Mouse (Mus musculus) spleen, postnatal 36 days (tissue): Measurements from ENCODE around the gene Adgre5.

ENCODE experiments used
- DNase-seq, 2 experiments: peaks; one replicate each; pipeline ENCODE4 v3.0.0; 2022; ENCODE audit warnings: low spot score in 2 of 2, mixed read lengths in 1 of 2

Adgre5 gene

DNA sequence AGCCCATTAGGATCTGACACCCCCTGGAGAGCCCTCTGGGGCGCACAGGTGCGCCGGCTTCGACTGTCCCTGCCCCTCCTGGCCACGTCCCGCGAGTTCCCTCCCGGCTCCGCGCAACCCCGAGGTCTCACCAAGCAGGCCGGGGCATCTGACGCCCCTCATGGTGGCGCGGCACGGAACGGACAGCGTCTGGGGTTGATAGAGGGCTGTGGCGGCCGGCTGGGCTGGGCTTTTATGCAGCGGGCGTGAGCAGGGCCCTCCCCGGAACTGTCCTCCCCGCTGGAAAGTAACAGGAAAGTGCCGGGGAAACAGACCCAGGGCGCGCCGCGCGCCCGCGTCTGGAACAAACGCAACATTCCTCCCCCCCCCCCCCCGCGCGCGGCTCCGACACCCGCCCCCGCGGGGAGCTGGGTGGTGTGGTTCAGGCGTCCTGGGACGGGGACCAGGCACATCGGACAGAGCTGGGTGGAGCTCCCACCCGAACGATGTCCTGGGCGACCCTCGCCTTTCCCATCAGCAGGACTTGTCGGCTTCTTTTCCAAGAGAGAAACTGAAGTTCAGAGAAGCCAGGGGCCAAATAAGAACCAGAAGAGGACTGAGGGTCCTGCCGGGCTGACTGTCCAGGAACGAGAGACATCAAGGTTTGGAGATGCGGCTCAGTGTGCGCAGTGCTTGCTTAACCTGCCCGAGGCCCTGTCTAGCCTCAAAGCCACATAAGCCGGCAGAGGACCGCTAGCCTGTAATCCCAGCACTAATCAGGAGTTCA, at the start of gene Adgre5:
Gene Adgre5, minus strand, starts transcription at position 351 of the 766 bp plus-strand sequence.
- peak; percentile 77 to 78 for DNase-seq

DNA sequence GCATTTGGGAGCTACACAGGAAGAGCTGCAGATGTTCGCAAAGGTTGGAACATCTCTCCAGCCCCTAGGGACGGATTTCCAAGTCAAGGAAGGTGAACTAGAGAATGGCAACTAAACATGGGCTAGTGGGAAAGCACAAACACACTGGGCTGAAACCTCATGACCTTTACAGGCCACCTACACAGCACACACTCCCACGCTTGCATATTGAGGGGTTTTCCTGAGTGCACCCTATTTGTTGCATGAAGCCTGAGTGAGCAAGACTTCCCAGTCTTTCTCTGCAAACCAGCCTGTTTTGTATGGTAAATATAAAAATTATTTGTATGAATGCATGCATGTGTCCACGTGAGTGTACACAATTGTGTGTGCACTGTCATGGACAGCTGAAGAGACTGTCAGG, 48.7 kb upstream of the Adgre5 start:
- no peak for DNase-seq

DNA sequence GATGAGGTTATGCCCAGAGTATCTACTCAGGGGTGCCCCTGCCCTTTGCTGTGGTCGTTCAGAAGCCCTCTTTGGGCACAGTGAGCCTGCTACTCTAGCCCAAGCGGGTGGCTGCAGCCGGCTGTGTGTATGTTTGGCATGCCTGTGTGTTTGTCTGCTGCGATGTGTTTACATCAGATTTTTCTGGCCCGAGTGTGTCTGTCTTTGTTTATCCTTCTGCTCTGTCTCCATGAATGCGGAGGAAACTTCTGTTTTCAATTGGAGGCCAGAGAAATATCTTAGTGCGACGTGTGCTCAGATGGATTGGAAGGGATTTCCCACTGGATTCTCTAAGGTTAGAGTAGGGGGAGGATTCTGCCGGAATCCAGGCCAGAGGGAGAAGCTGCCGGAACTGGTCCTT, 43.9 kb upstream of the Adgre5 start:
- DNase-seq, result no peak

DNA sequence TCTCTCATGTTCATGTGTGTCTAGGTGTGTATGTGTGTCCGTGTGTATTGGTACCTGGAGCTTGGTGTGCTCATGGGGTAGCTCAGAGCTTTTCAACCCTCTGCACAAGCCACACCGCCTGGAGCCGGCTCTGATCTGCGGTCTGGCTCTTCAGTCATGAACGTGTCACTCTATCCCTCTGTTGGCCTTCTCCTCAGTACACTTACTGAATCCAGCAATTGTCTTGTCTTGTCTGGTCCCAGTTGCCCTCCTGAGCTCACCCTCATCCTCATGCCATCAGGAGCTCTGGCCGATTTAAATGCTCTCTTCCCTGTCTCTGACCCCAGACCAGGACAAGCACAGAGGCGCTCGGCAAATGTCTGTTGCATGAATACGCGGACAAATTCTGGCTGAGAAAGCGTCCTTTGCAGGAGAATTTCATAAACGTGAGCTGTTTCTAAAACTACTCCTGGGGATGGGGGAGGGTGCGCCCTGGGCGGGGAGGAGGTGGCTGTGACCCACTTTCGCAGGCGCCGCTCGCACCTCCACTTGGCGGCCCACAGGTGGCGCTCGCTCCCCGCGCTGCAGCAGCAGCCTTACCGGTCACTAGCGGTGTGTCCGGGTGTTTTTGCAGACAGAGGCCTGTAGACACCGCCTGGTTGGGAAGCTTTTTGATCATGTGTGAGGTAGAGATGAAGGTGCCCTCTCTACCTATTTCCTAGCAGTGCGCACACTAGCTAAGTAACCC, 41.9 kb upstream of the Adgre5 start:
- peak; percentile 59 to 61 for DNase-seq

DNA sequence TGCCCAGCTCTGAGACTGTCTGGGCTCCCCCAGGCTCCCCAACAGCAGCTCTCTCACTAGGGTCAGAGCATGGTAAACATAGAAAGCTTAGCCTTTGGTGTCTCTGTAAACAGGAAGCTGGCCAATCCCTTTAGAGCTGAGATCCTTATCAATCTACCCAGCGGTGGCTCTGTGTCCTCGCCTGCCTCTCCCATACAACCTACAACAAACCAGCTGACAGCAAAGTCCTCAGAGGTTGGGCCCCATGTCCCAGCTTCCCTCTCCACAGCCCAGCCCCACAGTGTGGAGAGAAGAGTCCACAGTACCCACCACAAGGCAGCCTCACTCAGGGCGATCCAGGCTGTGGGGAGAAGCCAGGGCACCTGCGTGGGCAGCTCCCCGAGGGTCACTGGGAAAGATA, 38.5 kb upstream of the Adgre5 start:
- no peak for DNase-seq

GRCm38 (mm10) chr8:83778051-83778450, 36.9 kb upstream of the Adgre5 start:
- DNase-seq, result no peak

GRCm38 (mm10) chr8:83776632-83777031, 35.5 kb upstream of the Adgre5 start:
- no peak for DNase-seq

DNA sequence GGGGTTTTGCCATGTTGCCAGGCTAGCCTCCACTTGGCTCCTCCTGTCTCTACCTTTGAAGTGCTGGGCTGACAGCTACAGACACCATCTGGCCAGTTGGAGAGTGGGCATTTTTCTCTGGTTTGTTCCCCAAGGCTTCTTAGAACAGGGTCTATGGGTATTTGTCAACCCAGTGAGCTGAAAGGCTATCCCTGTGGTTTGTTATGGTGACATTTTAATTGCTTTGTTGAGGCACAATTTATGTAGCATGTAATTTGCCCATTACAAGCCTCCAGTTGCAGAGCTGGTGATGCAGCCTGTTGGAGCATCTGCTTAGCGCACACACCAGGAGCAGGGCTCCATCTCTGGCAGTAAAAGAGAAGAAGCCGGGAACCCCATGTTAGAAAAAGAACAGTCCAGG, 33.1 kb upstream of the Adgre5 start:
- no peak for DNase-seq

GRCm38 (mm10) chr8:83773452-83773846, 32.3 kb upstream of the Adgre5 start:
- DNase-seq, result no peak

DNA sequence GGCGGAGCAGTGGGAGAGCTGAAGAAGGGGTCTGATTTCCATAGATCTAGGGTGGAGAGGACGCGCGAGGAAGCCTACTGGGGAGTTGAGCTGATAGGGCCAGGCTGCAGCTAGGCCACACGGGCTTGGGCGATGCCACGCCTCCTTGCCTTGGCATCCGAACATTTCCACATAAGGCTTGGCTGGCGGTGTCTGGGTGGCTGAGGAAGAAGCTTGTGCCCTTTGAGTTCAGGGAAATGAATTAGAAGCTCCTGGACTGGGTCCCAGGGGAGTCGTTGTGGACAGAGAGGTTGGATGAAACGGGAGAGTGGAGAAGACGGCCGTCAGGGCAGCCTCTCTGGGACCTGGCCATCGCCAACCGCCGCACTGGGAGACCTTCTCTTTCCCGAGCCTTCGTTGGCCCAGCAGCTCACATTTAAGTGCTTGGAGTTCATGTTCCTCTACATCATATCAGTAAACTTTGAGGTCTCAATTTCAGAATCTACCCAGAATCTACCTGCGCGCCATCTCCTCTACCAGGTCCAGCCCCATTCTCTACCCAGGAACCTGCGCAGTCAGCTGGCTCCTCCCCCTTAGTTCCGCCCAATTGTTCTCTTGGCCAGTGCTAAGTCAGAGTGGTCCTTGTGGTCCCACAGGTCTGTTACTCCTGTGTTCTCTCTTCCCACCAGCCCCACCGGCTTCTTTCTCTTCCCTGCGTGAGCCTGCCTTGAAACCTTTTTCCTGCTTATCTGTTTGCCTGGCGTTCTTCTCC, 31.8 kb upstream of the Adgre5 start:
- peak; percentile 55 to 65 for DNase-seq

- no peak for DNase-seq
Observed at GRCm38 (mm10) chr8:83771791-83772190, 30.7 kb upstream of the Adgre5 start.

- DNase-seq, result no peak
Observed at GRCm38 (mm10) chr8:83770669-83771068, 29.5 kb upstream of the Adgre5 start.

GRCm38 (mm10) chr8:83769720-83770119, 28.6 kb upstream of the Adgre5 start:
- no peak for DNase-seq

DNA sequence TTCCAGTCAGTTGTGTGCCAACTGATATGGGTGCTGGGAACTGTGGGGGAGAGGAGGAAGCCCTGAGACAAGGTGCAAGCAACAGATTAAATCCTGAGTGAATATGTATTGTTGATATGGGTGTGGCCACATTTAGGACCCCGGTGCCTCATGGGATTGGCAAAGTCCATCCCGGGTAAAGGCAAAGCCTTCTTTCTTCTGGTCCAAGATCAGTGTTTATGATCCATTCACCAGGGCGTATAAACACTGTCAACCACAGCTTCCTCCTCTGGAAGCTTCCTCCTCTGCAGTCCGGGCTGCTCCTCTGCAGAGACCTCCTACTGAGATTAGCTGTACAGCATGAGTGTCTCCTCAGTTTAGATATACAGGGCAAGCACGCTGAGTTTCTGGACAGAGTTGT, 27.4 kb upstream of the Adgre5 start:
- peak; percentile 28 to 35 for DNase-seq

- no peak for DNase-seq
Observed at GRCm38 (mm10) chr8:83767442-83767841, 26.3 kb upstream of the Adgre5 start.

GRCm38 (mm10) chr8:83765663-83766062, 24.5 kb upstream of the Adgre5 start:
- DNase-seq, result no peak

DNA sequence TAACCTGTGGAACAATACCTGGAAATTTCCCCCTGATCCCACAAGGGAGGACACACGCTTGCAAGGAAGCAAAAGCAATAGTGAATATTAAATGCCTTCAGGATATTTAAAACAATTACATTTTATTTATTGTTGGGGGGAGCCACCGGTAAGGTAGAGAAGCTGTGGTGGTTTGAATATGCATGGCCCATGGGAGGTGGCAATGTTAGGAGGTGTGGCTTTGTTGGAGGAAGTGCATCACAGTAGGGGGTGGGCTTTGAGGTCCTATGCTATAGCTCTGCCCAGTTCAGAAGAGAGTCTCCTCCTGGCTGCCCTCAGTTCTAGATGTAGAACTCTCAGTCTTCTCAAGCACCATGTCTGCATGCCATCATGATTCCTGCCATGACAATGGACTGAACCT, 23.6 kb upstream of the Adgre5 start:
- DNase-seq, result no peak

DNA sequence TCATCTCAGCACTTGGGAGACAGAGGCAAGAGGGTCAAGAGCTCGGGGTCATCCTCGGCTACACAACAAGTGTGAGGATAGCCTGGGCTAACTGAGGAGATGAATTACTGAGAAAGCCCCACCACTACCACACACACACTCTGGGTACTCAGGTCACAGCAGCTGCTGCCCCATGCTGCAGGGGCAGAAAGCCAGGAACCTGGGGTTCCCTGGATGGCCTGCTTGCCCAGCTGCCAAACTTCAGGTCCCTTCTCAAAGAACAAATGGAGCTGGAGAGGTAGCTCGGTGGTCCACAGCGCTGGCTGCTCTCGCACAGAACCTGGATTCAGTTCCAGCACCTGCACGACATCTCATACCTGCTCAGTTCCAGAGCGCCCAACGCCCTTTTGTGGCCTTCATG, 23.0 kb upstream of the Adgre5 start:
- no peak for DNase-seq

DNA sequence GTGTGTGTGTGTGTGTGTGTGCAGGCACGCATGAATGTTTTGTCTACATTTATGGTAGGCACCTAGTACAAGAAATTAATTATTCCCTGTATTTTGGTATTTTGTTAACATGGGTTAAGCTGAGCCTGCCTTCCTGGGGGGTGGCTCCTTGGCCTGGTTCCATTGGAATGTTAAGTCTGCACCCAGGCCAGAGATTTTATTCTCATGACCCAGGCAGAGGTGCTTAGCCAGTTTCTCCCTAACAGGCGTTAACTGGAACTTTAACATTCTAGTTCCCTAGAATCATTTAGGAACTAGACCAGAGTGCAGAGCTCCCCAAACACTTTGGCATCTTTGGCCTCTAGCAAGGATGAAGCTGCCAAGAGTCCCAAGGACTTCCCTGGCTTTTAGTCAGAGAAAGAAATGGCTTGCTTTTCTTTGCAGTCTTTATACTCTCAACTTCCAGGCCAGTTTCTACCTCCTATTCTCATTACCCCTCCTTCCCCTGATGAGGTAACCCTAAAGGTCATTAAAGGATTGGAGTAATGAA, 18.2 kb upstream of the Adgre5 start:
- no peak for DNase-seq

DNA sequence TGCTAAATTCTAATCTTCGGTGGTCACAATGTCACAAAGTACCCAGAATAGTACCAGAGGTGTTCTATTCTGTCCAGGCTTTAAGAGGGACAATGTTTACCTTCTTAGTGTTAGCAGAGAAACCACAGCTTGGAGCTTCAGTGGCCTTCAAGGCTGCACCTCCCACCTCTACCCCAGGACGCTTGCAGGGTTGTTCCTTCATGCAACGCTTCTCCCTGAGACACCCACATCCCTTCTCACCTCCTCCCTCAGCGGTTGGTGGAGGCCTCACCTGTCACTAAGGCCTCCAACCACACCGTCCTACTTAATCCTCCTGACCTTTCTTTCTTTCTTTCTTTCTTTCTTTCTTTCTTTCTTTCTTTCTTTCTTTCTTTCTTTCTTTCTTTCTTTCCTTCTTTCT, 17.2 kb upstream of the Adgre5 start:
- peak; percentile 62 to 66 for DNase-seq

GRCm38 (mm10) chr8:83757084-83757607, 16.0 kb upstream of the Adgre5 start:
- no peak for DNase-seq

DNA sequence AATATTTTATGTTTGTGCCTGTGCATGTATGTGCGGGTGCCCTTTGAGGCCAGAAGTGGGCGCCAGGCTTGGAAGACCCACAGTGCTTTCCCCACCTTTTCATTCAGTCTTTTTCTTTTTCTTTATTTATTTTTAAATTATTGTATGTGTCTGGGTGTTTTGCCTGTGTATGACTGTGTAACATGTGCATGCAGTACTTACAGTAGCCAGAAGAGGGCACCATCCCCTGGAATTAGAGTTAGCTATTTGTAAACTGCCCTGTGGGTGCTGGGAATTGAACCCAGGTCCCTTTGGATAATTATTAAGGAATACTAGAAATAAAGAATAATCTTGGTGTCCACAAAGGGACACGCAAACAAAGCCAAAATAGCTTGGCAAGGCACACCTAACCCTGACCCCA, 15.1 kb upstream of the Adgre5 start:
- DNase-seq, result no peak
